Mouse (Mus musculus) liver, embryonic 14.5 days (tissue): ENCODE results near the gene Atp2c2. TPM values are rescaled to one million over a fixed set of nuclear protein-coding genes. Genes with fewer than 3 reads are reported as not detected.

Experiments used
- ATAC-seq: fragments of 200-750 bp; cut with Nextera tagmentation; 2 replicates; pipeline ENCODE4 v1.8.0; 2017; ENCODE audit warnings: moderate number of reproducible peaks, mild to moderate bottlenecking, moderate library complexity; ENCODE audit not compliant: insufficient read depth
- DNase-seq, 3 experiments: peaks; one replicate each; pipeline ENCODE4 v3.0.0-alpha.2; 2012 to 2013; ENCODE audit warnings: low read depth in 3 of 3, low spot score in 3 of 3
- H3K27ac ChIP-seq: fragments of 300-500 bp; sonication (generic); 2 replicates; pipeline ENCODE4 v1.5.1; 2014; ENCODE audit warnings: moderate library complexity, mild to moderate bottlenecking, control low read depth, inconsistent platforms
- H3K27me3 ChIP-seq: fragments of 300-500 bp; sonication (generic); 2 replicates; pipeline ENCODE4 v1.6.1; 2014; ENCODE audit warnings: mild to moderate bottlenecking, low read length, moderate library complexity; ENCODE audit not compliant: control insufficient read depth, insufficient read depth
- H3K36me3 ChIP-seq: fragments of 300-500 bp; sonication (generic); replicated peaks from 2 replicates; pipeline ENCODE4 v1.6.1; 2014; ENCODE audit warnings: low read depth; ENCODE audit not compliant: control insufficient read depth, insufficient read depth
- H3K4me1 ChIP-seq, 2 experiments: fragments of 200-500 bp in 1 of 2; fragments of 300-500 bp in 1 of 2; sonication (generic) in 1 of 2; replicated peaks; 2 replicates each; pipeline ENCODE4 v1.6.1; 2012 to 2014; ENCODE audit warnings: antibody characterized with exemption in 1 of 2, inconsistent platforms in 1 of 2, low read length in 1 of 2; ENCODE audit not compliant: control insufficient read depth in 2 of 2, insufficient read depth in 2 of 2
- H3K4me2 ChIP-seq: fragments of 300-500 bp; sonication (generic); 2 replicates; pipeline ENCODE4 v1.6.1; 2014; ENCODE audit warnings: low read depth, mild to moderate bottlenecking, control low read depth, moderate library complexity
- H3K4me3 ChIP-seq, 2 experiments: fragments of 200-500 bp in 1 of 2; fragments of 300-500 bp in 1 of 2; sonication (generic) in 1 of 2; 2 replicates each; pipeline ENCODE4 v1.5.1; 2012 to 2014; ENCODE audit warnings: low read depth in 2 of 2, low read length in 2 of 2, mild to moderate bottlenecking in 2 of 2, control low read depth in 1 of 2, inconsistent platforms in 1 of 2, moderate library complexity in 1 of 2; ENCODE audit not compliant: insufficient read depth in 1 of 2
- H3K9ac ChIP-seq: fragments of 300-500 bp; sonication (generic); replicated peaks from 2 replicates; pipeline ENCODE4 v1.6.1; 2014; ENCODE audit warnings: mild to moderate bottlenecking, control low read depth, moderate library complexity
- H3K9me3 ChIP-seq: fragments of 300-500 bp; sonication (generic); 2 replicates; pipeline ENCODE4 v1.6.1; 2016; ENCODE audit warnings: low read length, mixed read lengths; ENCODE audit not compliant: control insufficient read depth
- CTCF ChIP-seq: IDR thresholded peaks from 2 replicates; pipeline ENCODE4 v1.5.1; 2016; ENCODE audit warnings: antibody characterized with exemption, low read depth, control low read depth
- EP300 ChIP-seq: IDR thresholded peaks from 2 replicates; pipeline ENCODE4 v1.6.1; 2016; ENCODE audit warnings: antibody characterized with exemption, low read depth
- WGBS: fragments of 180-500 bp; shearing (Covaris S2); extraction: QIAGEN DNeasy Blood & Tissue Kit; methylation state at CpG from one replicate; pipeline ENCODE4 v1.1.7; 2014; ENCODE audit not compliant: insufficient replicate concordance; 5-methylcytosine and 5-hydroxymethylcytosine counted together
- polyA plus RNA-seq, 2 experiments: library from polyadenylated mRNA; depleted of rRNA in 1 of 2; stranded (reverse) in 1 of 2; unstranded in 1 of 2; fragments of >200 nt; fragmentation: Nextera tagmentation in 1 of 2; extraction: Ambion mirVana in 1 of 2; gene quantifications; 2 replicates each; pipeline versions ENCODE4 v1.2.1 to v1.2.3; 2012 to 2014

Atp2c2 gene
- polyA plus RNA-seq, 2 experiments: 0.08 to 0.10 TPM

GRCm38 (mm10) chr8:119738129-119738907 lies 38.5 kb downstream of the Atp2c2 start:
- Histone ChIP-seq H3K4me1 (peaks cover 0 to 4% of the 10 kb centered on the region in 2 experiments; a peak in 2 of 4 replicates), H3K4me3 (no peak overlapping the region), H3K36me3 (no peaks in the 10 kb centered on the region), H3K27me3 (no peaks in the 10 kb centered on the region), H3K9me3 (no peaks in the 10 kb centered on the region), H3K9ac (no peak overlapping the region), H3K4me2 (no peak overlapping the region), H3K27ac (no peak overlapping the region)
- 46% methylated on average over 19 of the region's 19 CpGs for WGBS
- ATAC-seq (peak; percentile 50; the same call in 1 of the 2 replicates), DNase-seq (no peak)
- TF ChIP-seq CTCF: no peak
- no peak for TF ChIP-seq EP300

GRCm38 (mm10) chr8:119740634-119741033 lies 40.8 kb downstream of the Atp2c2 start:
- Histone ChIP-seq H3K4me1 (peaks cover 0 to 4% of the 10 kb centered on the region in 2 experiments; a peak in 2 of 4 replicates), H3K9ac (no peak overlapping the region), H3K9me3 (no peaks in the 10 kb centered on the region), H3K27me3 (no peaks in the 10 kb centered on the region), H3K36me3 (no peaks in the 10 kb centered on the region), H3K4me2 (no peak overlapping the region), H3K27ac (no peak overlapping the region), H3K4me3 (no peak overlapping the region)
- TF ChIP-seq EP300 (no peak), CTCF (no peak)
- WGBS: 62% methylated on average over 4 of the region's 4 CpGs
- DNase-seq (no peak), ATAC-seq (no peak)

GRCm38 (mm10) chr8:119742409-119742808 lies 42.6 kb downstream of the Atp2c2 start:
- Histone ChIP-seq H3K9me3 (no peaks in the 10 kb centered on the region), H3K4me2 (no peak overlapping the region), H3K36me3 (no peaks in the 10 kb centered on the region), H3K27ac (no peak overlapping the region), H3K27me3 (no peaks in the 10 kb centered on the region), H3K4me3 (no peak overlapping the region), H3K9ac (no peak overlapping the region), H3K4me1 (peaks cover 0 to 4% of the 10 kb centered on the region in 2 experiments; a peak in 2 of 4 replicates)
- no peak for DNase-seq
- 62% methylated on average over 7 of the region's 7 CpGs for WGBS
- ATAC-seq: no peak
- TF ChIP-seq CTCF: no peak
- no peak for TF ChIP-seq EP300

GRCm38 (mm10) chr8:119743291-119744026 lies 43.6 kb downstream of the Atp2c2 start:
- peaks cover 0 to 4% of the 10 kb centered on the region in 2 experiments; a peak in 2 of 4 replicates for H3K4me1 ChIP-seq
- no peak overlapping the region for H3K27ac ChIP-seq
- H3K9me3 ChIP-seq: no peaks in the 10 kb centered on the region
- 55% methylated on average over 13 of the region's 13 CpGs for WGBS
- H3K4me3 ChIP-seq: no peak overlapping the region
- no peaks in the 10 kb centered on the region for H3K36me3 ChIP-seq
- TF ChIP-seq EP300 (no peak), CTCF (peak; percentile 78)
- H3K9ac ChIP-seq: no peak overlapping the region
- no peak for ATAC-seq
- DNase-seq: peak in 2 of 3 experiments; percentile 17 to 24
- H3K4me2 ChIP-seq: no peak overlapping the region
- no peaks in the 10 kb centered on the region for H3K27me3 ChIP-seq

GRCm38 (mm10) chr8:119744604-119745003 lies 44.8 kb downstream of the Atp2c2 start:
- no peak overlapping the region for H3K9ac ChIP-seq
- no peak for TF ChIP-seq CTCF
- 34% methylated on average over 4 of the region's 4 CpGs for WGBS
- ATAC-seq (no peak), DNase-seq (no peak)
- no peak overlapping the region for H3K4me2 ChIP-seq
- H3K4me1 ChIP-seq: no peaks in the 10 kb centered on the region
- H3K27ac ChIP-seq: no peak overlapping the region
- H3K4me3 ChIP-seq: no peak overlapping the region
- no peaks in the 10 kb centered on the region for H3K36me3 ChIP-seq
- H3K27me3 ChIP-seq: no peaks in the 10 kb centered on the region
- no peaks in the 10 kb centered on the region for H3K9me3 ChIP-seq
